Mouse (Mus musculus) liver, adult 2 months (tissue): ENCODE measurements at regions not wholly inside any gene's neighbourhood (a gene's known extent, or its start where the extent isn't known, plus 50 kb on each side); places are given as distances from the start of the nearest gene placed in this dataset.

Experiments
- CTCF ChIP-seq: fragments of 200-500 bp; IDR thresholded peaks from 2 replicates; pipeline ENCODE4 v1.5.1; 2011; ENCODE audit warnings: low read depth, low read length, control low read depth
- POLR2A ChIP-seq: fragments of 200-500 bp; IDR thresholded peaks from 2 replicates; pipeline ENCODE4 v1.6.1; 2011; ENCODE audit warnings: low read length, control low read depth; ENCODE audit not compliant: insufficient read depth; ENCODE audit errors: extremely low read depth

- no peak for TF ChIP-seq POLR2A
- TF ChIP-seq CTCF, result no peak
These were observed 53.0 kb upstream of the Dlk1 start for GRCm38 (mm10) chr12:109399591-109399990.
